8 mouse cellular contexts compared by ENCODE assay signal in genomic region chr7:16272681-16273080, GRCm38 (mm10). TPM values are rescaled to one million over a fixed set of nuclear protein-coding genes. Genes with fewer than 3 reads are reported as not detected.
DNase-seq lines count a peak whose midpoint lies in the region; ATAC-seq and TF ChIP-seq lines count a peak whose summit lies in the region.

No protein-coding gene starts in this region.

- H3K36me3 ChIP-seq in forebrain, postnatal 0 days (ENCODE audit: insufficient read depth): peaks cover 22% of the 10 kb centered on the region
- H3K36me3 ChIP-seq in hindbrain, embryonic 12.5 days: peaks cover 25% of the 10 kb centered on the region
- peaks cover 18% of the 10 kb centered on the region; the same call in 1 of the 2 replicates for H3K36me3 ChIP-seq in lung, postnatal 0 days (ENCODE audit: insufficient read depth, low read length)

- no peak for TF ChIP-seq EP300 in lung, postnatal 0 days (IDR thresholded peaks at IDR 0.05)

- H3K4me2 ChIP-seq in forebrain, postnatal 0 days (ENCODE audit: low read depth): peak overlapping the region; percentile 90
- H3K4me2 ChIP-seq in hindbrain, embryonic 12.5 days (replicated peaks): peak overlapping the region; percentile 93
- H3K4me2 ChIP-seq in lung, postnatal 0 days (replicated peaks; ENCODE audit: low read depth, low read length): peak overlapping the region; percentile 98

- peak; percentile 86 for DNase-seq in Muller cell, postnatal 12 days (ENCODE audit: inconsistent ontology term)
- peak; percentile 82 to 84 for DNase-seq in cerebellum, adult 2 months
- peak; percentile 73 for DNase-seq in forebrain, postnatal 0 days
- DNase-seq in layer of hippocampus, postnatal 25 days (ENCODE audit: extremely low spot score in 1 of 2, low spot score in 1 of 2): peak; percentile 47 to 55
- peak; percentile 87 for DNase-seq in lung, postnatal 0 days (ENCODE audit: low spot score)
- peak; percentile 51 for DNase-seq in ovary, postnatal 14 days (ENCODE audit: low spot score)
- DNase-seq in thymus, postnatal 14 days: peak; percentile 68

- peaks cover 14% of the 10 kb centered on the region; the same call in 1 of the 2 replicates for H3K4me1 ChIP-seq in cerebellum, adult 2 months (ENCODE audit: control insufficient read depth, insufficient read depth, low read length)
- peaks cover 14% of the 10 kb centered on the region; the same call in 1 of the 2 replicates for H3K4me1 ChIP-seq in forebrain, postnatal 0 days (ENCODE audit: insufficient read depth)
- H3K4me1 ChIP-seq in hindbrain, embryonic 12.5 days: peaks cover 28% of the 10 kb centered on the region
- peaks cover 15% of the 10 kb centered on the region; the same call in 1 of the 2 replicates for H3K4me1 ChIP-seq in lung, postnatal 0 days (ENCODE audit: insufficient read depth, low read depth, low read length)

- H3K27ac ChIP-seq in cerebellum, adult 2 months (ENCODE audit: insufficient read depth, low read length): peak overlapping the region; percentile 85
- H3K27ac ChIP-seq in forebrain, postnatal 0 days (ENCODE audit: low read depth, low read length): peak overlapping the region; percentile 94
- peak overlapping the region; percentile 94 for H3K27ac ChIP-seq in hindbrain, embryonic 12.5 days
- peak overlapping the region; percentile 80 for H3K27ac ChIP-seq in lung, postnatal 0 days (ENCODE audit: low read length)

- H3K27me3 ChIP-seq in cerebellum, adult 2 months (ENCODE audit: control insufficient read depth, insufficient read depth, low read length): no peaks in the 10 kb centered on the region
- no peaks in the 10 kb centered on the region for H3K27me3 ChIP-seq in forebrain, postnatal 0 days (ENCODE audit: insufficient read depth, low read length)
- peaks cover 12% of the 10 kb centered on the region for H3K27me3 ChIP-seq in hindbrain, embryonic 12.5 days
- H3K27me3 ChIP-seq in lung, postnatal 0 days (replicated peaks; ENCODE audit: insufficient read depth, low read length): no peaks in the 10 kb centered on the region

- TF ChIP-seq CTCF in cerebellum, adult 2 months (IDR thresholded peaks at IDR 0.05; ENCODE audit: borderline replicate concordance, insufficient read depth, low read depth, low read length): peak; percentile 23; the same call in 1 of the 2 replicates
- TF ChIP-seq CTCF in forebrain, postnatal 0 days (IDR thresholded peaks at IDR 0.05; ENCODE audit: low read depth): peak; percentile 59
- TF ChIP-seq CTCF in lung, postnatal 0 days (IDR thresholded peaks at IDR 0.05): peak; percentile 44

- H3K9me3 ChIP-seq in forebrain, postnatal 0 days (ENCODE audit: low read length): no peaks in the 10 kb centered on the region
- no peaks in the 10 kb centered on the region for H3K9me3 ChIP-seq in hindbrain, embryonic 12.5 days (replicated peaks)
- no peaks in the 10 kb centered on the region for H3K9me3 ChIP-seq in lung, postnatal 0 days (ENCODE audit: low read length)

- peak overlapping the region; percentile 67 for H3K4me3 ChIP-seq in cerebellum, adult 2 months (replicated peaks; ENCODE audit: insufficient read depth, low read depth, low read length)
- H3K4me3 ChIP-seq in forebrain, postnatal 0 days (ENCODE audit: low read depth, low read length): peak overlapping the region; percentile 63
- H3K4me3 ChIP-seq in hindbrain, embryonic 12.5 days: peak overlapping the region; percentile 82
- peak overlapping the region; percentile 69 for H3K4me3 ChIP-seq in lung, postnatal 0 days (ENCODE audit: low read depth, low read length)

- peak; percentile 38; the same call in 1 of the 2 replicates for TF ChIP-seq POLR2A in cerebellum, adult 2 months (IDR thresholded peaks at IDR 0.05; ENCODE audit: borderline replicate concordance, insufficient read depth, low read length)

- H3K9ac ChIP-seq in forebrain, postnatal 0 days: peak overlapping the region; percentile 76
- peak overlapping the region; percentile 88 for H3K9ac ChIP-seq in hindbrain, embryonic 12.5 days
- peak overlapping the region; percentile 52 for H3K9ac ChIP-seq in lung, postnatal 0 days (replicated peaks; ENCODE audit: low read depth)

- peak; percentile 84 for ATAC-seq in forebrain, postnatal 0 days
- peak; percentile 75 for ATAC-seq in hindbrain, embryonic 12.5 days (ENCODE audit: low FRiP score)
- peak; percentile 86 for ATAC-seq in lung, postnatal 0 days

- WGBS in cerebellum, adult 2 months: under 1% methylated on average over 44 of the region's 46 CpGs
- WGBS in forebrain, postnatal 0 days: 0% methylated on average over 36 of the region's 46 CpGs
- WGBS in hindbrain, embryonic 12.5 days: under 1% methylated on average over 43 of the region's 46 CpGs
- WGBS in lung, postnatal 0 days: 0% methylated on average over 39 of the region's 46 CpGs

RNA-seq across cellular contexts. Expression of gene Inafm1, which starts 0.7 kb away (rescaled TPM):
- polyA plus RNA-seq in cerebellum, adult 2 months (2012; rRNA removed): 60.1 and 61.1 TPM in 2 replicates
- 36.9 and 43.2 TPM in 2 replicates for total RNA-seq in forebrain, postnatal 0 days (2014; rRNA removed)
- polyA plus RNA-seq in forebrain, postnatal 0 days (2015; fragmentation: Nextera tagmentation; extraction: Ambion mirVana): 63.6 and 68.4 TPM in 2 replicates
- polyA plus RNA-seq in hindbrain, embryonic 12.5 days (2016; fragmentation: Nextera tagmentation; extraction: Ambion mirVana): 23.3 and 25.4 TPM in 2 replicates
- total RNA-seq in layer of hippocampus, postnatal 25 days (2021): 10 to 100 TPM; 29.4 to 34.2 TPM
- 18.9 and 20.1 TPM in 2 replicates for polyA plus RNA-seq in lung, postnatal 0 days (2015; fragmentation: Nextera tagmentation; extraction: Ambion mirVana)

RNA-seq across cellular contexts. Expression of gene C5ar1, which starts 13.3 kb away (rescaled TPM):
- 0.75 and 0.95 TPM in 2 replicates for polyA plus RNA-seq in cerebellum, adult 2 months (2012; rRNA removed)
- total RNA-seq in forebrain, postnatal 0 days (2014; rRNA removed): 0.52 and 1.2 TPM in 2 replicates
- polyA plus RNA-seq in forebrain, postnatal 0 days (2015; fragmentation: Nextera tagmentation; extraction: Ambion mirVana): 1.7 TPM in 2 replicates
- polyA plus RNA-seq in hindbrain, embryonic 12.5 days (2016; fragmentation: Nextera tagmentation; extraction: Ambion mirVana): 0.79 and 2.0 TPM in 2 replicates
- total RNA-seq in layer of hippocampus, postnatal 25 days (2021): 1 to 10 TPM; 1.1 TPM
- polyA plus RNA-seq in lung, postnatal 0 days (2015; fragmentation: Nextera tagmentation; extraction: Ambion mirVana): 11.8 and 13.3 TPM in 2 replicates

RNA-seq across cellular contexts. Expression of gene Ccdc9, which starts 13.9 kb away (rescaled TPM):
- 81.1 and 91.1 TPM in 2 replicates for polyA plus RNA-seq in cerebellum, adult 2 months (2012; rRNA removed)
- total RNA-seq in forebrain, postnatal 0 days (2014; rRNA removed): 31.6 and 38.2 TPM in 2 replicates
- polyA plus RNA-seq in forebrain, postnatal 0 days (2015; fragmentation: Nextera tagmentation; extraction: Ambion mirVana): 12.8 and 18.6 TPM in 2 replicates
- 43.4 and 46.7 TPM in 2 replicates for polyA plus RNA-seq in hindbrain, embryonic 12.5 days (2016; fragmentation: Nextera tagmentation; extraction: Ambion mirVana)
- 10 to 100 TPM; 59.6 to 77.3 TPM for total RNA-seq in layer of hippocampus, postnatal 25 days (2021)
- 15.9 and 18.3 TPM in 2 replicates for polyA plus RNA-seq in lung, postnatal 0 days (2015; fragmentation: Nextera tagmentation; extraction: Ambion mirVana)

RNA-seq across cellular contexts. Expression of gene C5ar2, which starts 28.7 kb away (rescaled TPM):
- 0.19 and 0.20 TPM in 2 replicates for polyA plus RNA-seq in cerebellum, adult 2 months (2012; rRNA removed)
- 0.14 and 0.23 TPM in 2 replicates for total RNA-seq in forebrain, postnatal 0 days (2014; rRNA removed)
- 0.13 and 0.17 TPM in 2 replicates for polyA plus RNA-seq in forebrain, postnatal 0 days (2015; fragmentation: Nextera tagmentation; extraction: Ambion mirVana)
- not detected in 2 replicates for polyA plus RNA-seq in hindbrain, embryonic 12.5 days (2016; fragmentation: Nextera tagmentation; extraction: Ambion mirVana)
- under 1 TPM; 0.75 to 0.81 TPM for total RNA-seq in layer of hippocampus, postnatal 25 days (2021)
- polyA plus RNA-seq in lung, postnatal 0 days (2015; fragmentation: Nextera tagmentation; extraction: Ambion mirVana): 0.94 and 1.1 TPM in 2 replicates

RNA-seq across cellular contexts. Expression of gene Bbc3, which starts 35.5 kb away (rescaled TPM):
- 17.0 and 20.3 TPM in 2 replicates for polyA plus RNA-seq in cerebellum, adult 2 months (2012; rRNA removed)
- 41.2 and 57.8 TPM in 2 replicates for total RNA-seq in forebrain, postnatal 0 days (2014; rRNA removed)
- polyA plus RNA-seq in forebrain, postnatal 0 days (2015; fragmentation: Nextera tagmentation; extraction: Ambion mirVana): 40.0 and 40.2 TPM in 2 replicates
- polyA plus RNA-seq in hindbrain, embryonic 12.5 days (2016; fragmentation: Nextera tagmentation; extraction: Ambion mirVana): 20.0 and 21.1 TPM in 2 replicates
- 10 to 100 TPM; 14.0 to 20.0 TPM for total RNA-seq in layer of hippocampus, postnatal 25 days (2021)
- 30.0 and 31.1 TPM in 2 replicates for polyA plus RNA-seq in lung, postnatal 0 days (2015; fragmentation: Nextera tagmentation; extraction: Ambion mirVana)

Comparison
In these comparisons a context has a peak if more than half of its experiments do, and no peak if none do; other contexts are left out.
1. Peak in every context shown above with its lines: DNase-seq, ATAC-seq, H3K4me3 ChIP-seq and H3K27ac ChIP-seq.